Mouse (Mus musculus) MEL (cell line): ENCODE measurements around the gene Rhbdl1. TPM values are rescaled to one million over a fixed set of nuclear protein-coding genes. Genes with fewer than 3 reads are reported as not detected.

Experiments used
- DNase-seq: peaks from one replicate; pipeline ENCODE4 v3.0.0; 2011; ENCODE audit warnings: low read depth, low spot score
- H3K27ac ChIP-seq: 2 replicates; pipeline ENCODE4 v1.5.1; 2012; ENCODE audit warnings: low read depth, mild to moderate bottlenecking, control low read depth, low read length, moderate library complexity; ENCODE audit not compliant: control insufficient read depth
- H3K27me3 ChIP-seq, 2 experiments: fragments of 150-350 bp in 1 of 2; sonication (generic) in 1 of 2; 2 replicates each; pipeline ENCODE4 v1.6.1; 2012; ENCODE audit warnings: low read length in 2 of 2, mild to moderate bottlenecking in 2 of 2, improper control_type of control experiment in 1 of 2, moderate library complexity in 1 of 2; ENCODE audit not compliant: insufficient read depth in 2 of 2, control insufficient read depth in 1 of 2
- H3K36me3 ChIP-seq, 2 experiments: 2 replicates each; pipeline ENCODE4 v1.6.1; 2012 to 2014; ENCODE audit warnings: low read length in 2 of 2, improper control_type of control experiment in 1 of 2, inconsistent platforms in 1 of 2, mild to moderate bottlenecking in 1 of 2; ENCODE audit not compliant: insufficient read depth in 2 of 2, control insufficient read depth in 1 of 2
- H3K4me1 ChIP-seq, 2 experiments: fragments of 150-350 bp in 1 of 2; sonication (generic) in 1 of 2; 2 replicates each; pipeline ENCODE4 v1.6.1; 2012; ENCODE audit warnings: low read length in 2 of 2, improper control_type of control experiment in 1 of 2, mild to moderate bottlenecking in 1 of 2; ENCODE audit not compliant: insufficient read depth in 2 of 2, control insufficient read depth in 1 of 2
- H3K4me3 ChIP-seq, 2 experiments: fragments of 150-350 bp in 1 of 2; sonication (generic) in 1 of 2; 2 replicates each; pipeline ENCODE4 v1.5.1; 2012; ENCODE audit warnings: low read depth in 2 of 2, low read length in 2 of 2, mild to moderate bottlenecking in 2 of 2, moderate library complexity in 2 of 2, control low read depth in 1 of 2, improper control_type of control experiment in 1 of 2; ENCODE audit not compliant: control insufficient read depth in 1 of 2, insufficient read depth in 1 of 2
- H3K79me2 ChIP-seq: 2 replicates; pipeline ENCODE4 v1.6.1; 2012; ENCODE audit warnings: mild to moderate bottlenecking, low read length, moderate library complexity; ENCODE audit not compliant: control insufficient read depth, poor library complexity, insufficient read depth
- H3K9ac ChIP-seq: 2 replicates; pipeline ENCODE4 v1.6.1; 2012; ENCODE audit warnings: low read depth, mild to moderate bottlenecking, control low read depth, low read length, moderate library complexity; ENCODE audit not compliant: control insufficient read depth, poor library complexity, severe bottlenecking
- H3K9me3 ChIP-seq: fragments of 150-350 bp; sonication (generic); replicated peaks from 2 replicates; pipeline ENCODE4 v1.6.1; 2012; ENCODE audit warnings: mild to moderate bottlenecking, low read length, improper control_type of control experiment, moderate library complexity; ENCODE audit not compliant: insufficient read depth
- CTCF ChIP-seq, 3 experiments: IDR thresholded peaks in 2 of 3; conservative IDR thresholded peaks in 1 of 3; 2 replicates each; pipeline ENCODE4 v1.5.1; 2011 to 2012; ENCODE audit warnings: low read length in 3 of 3, low read depth in 2 of 3, mild to moderate bottlenecking in 2 of 3, improper control_type of control experiment in 1 of 3, inconsistent platforms in 1 of 3, mixed read lengths in 1 of 3, moderate library complexity in 1 of 3; ENCODE audit not compliant: control insufficient read depth in 1 of 3, insufficient read depth in 1 of 3, poor library complexity in 1 of 3, severe bottlenecking in 1 of 3
- ELF1 ChIP-seq: IDR thresholded peaks from 2 replicates; pipeline ENCODE4 v1.6.1; 2014; ENCODE audit warnings: low read depth, mild to moderate bottlenecking, inconsistent platforms, low read length, improper control_type of control experiment, moderate library complexity
- GATA1 ChIP-seq: IDR thresholded peaks from 2 replicates; pipeline ENCODE4 v1.6.1; 2011; ENCODE audit warnings: low read depth, low read length, improper control_type of control experiment
- HCFC1 ChIP-seq: IDR thresholded peaks from 2 replicates; pipeline ENCODE4 v1.6.1; 2012; ENCODE audit warnings: low read depth, mild to moderate bottlenecking, inconsistent platforms, low read length, improper control_type of control experiment, moderate library complexity
- JUND ChIP-seq: IDR thresholded peaks from 2 replicates; pipeline ENCODE4 v1.6.1; 2011; ENCODE audit warnings: low read depth, mild to moderate bottlenecking, improper control_type of control experiment, low read length
- MAX ChIP-seq: IDR thresholded peaks from 2 replicates; pipeline ENCODE4 v1.6.1; 2011; ENCODE audit warnings: low read length, improper control_type of control experiment
- MAZ ChIP-seq: IDR thresholded peaks from 2 replicates; pipeline ENCODE4 v1.6.1; 2012; ENCODE audit warnings: low read depth, mild to moderate bottlenecking, inconsistent platforms, low read length, improper control_type of control experiment
- MYC ChIP-seq: IDR thresholded peaks from 2 replicates; pipeline ENCODE4 v1.6.1; 2011; ENCODE audit warnings: low read depth, mild to moderate bottlenecking, low read length, improper control_type of control experiment, moderate library complexity
- NELFE ChIP-seq: IDR thresholded peaks from 2 replicates; pipeline ENCODE4 v1.6.1; 2011; ENCODE audit warnings: low read depth, low read length, improper control_type of control experiment
- NRF1 ChIP-seq: IDR thresholded peaks from 2 replicates; pipeline ENCODE4 v1.6.1; 2014; ENCODE audit warnings: low read depth, mild to moderate bottlenecking, inconsistent platforms, low read length, improper control_type of control experiment, moderate library complexity; ENCODE audit not compliant: poor library complexity, insufficient read depth, severe bottlenecking
- POLR2AphosphoS2 ChIP-seq: IDR thresholded peaks from 2 replicates; pipeline ENCODE4 v1.6.1; 2011; ENCODE audit warnings: low read length, improper control_type of control experiment
- SIN3A ChIP-seq: IDR thresholded peaks from 2 replicates; pipeline ENCODE4 v1.6.1; 2012; ENCODE audit warnings: low read length, improper control_type of control experiment, inconsistent platforms
- SMC3 ChIP-seq: IDR thresholded peaks from 2 replicates; pipeline ENCODE4 v1.6.1; 2011; ENCODE audit warnings: low read depth, low read length, improper control_type of control experiment
- TCF12 ChIP-seq: IDR thresholded peaks from 2 replicates; pipeline ENCODE4 v1.6.1; 2014; ENCODE audit warnings: low read depth, mild to moderate bottlenecking, inconsistent platforms, low read length, improper control_type of control experiment, moderate library complexity
- UBTF ChIP-seq: IDR thresholded peaks from 2 replicates; pipeline ENCODE4 v1.6.1; 2012; ENCODE audit warnings: low read depth, mild to moderate bottlenecking, inconsistent platforms, low read length, improper control_type of control experiment, moderate library complexity, borderline replicate concordance; ENCODE audit not compliant: insufficient read depth
- USF2 ChIP-seq, 2 experiments: IDR thresholded peaks; 2 replicates each; pipeline ENCODE4 v1.6.1; 2011 to 2012; ENCODE audit warnings: improper control_type of control experiment in 2 of 2, low read length in 2 of 2, borderline replicate concordance in 1 of 2, inconsistent platforms in 1 of 2, low read depth in 1 of 2, mild to moderate bottlenecking in 1 of 2; ENCODE audit not compliant: insufficient read depth in 1 of 2
- ZC3H11A ChIP-seq: IDR thresholded peaks from 2 replicates; pipeline ENCODE4 v1.6.1; 2012; ENCODE audit warnings: low read depth, mild to moderate bottlenecking, inconsistent platforms, low read length, improper control_type of control experiment
- polyA plus RNA-seq, 2 experiments: library from polyadenylated mRNA; stranded (reverse) in 1 of 2; unstranded in 1 of 2; fragments of >175 nt in 1 of 2; fragments of >200 nt in 1 of 2; gene quantifications; 2 replicates each; pipeline versions ENCODE4 v1.2.1 to v1.2.4; 2012; ENCODE audit warnings: low replicate concordance in 2 of 2, low read depth in 1 of 2; ENCODE audit not compliant: insufficient read length in 2 of 2, insufficient read depth in 1 of 2, missing spikeins in 1 of 2
- total RNA-seq: library from RNA; depleted of rRNA; stranded (reverse); fragments of 300-350 nt; gene quantifications from 2 replicates; pipeline ENCODE4 v1.2.3, GENCODE M21; 2012

Gene Rhbdl1
- total and polyA plus RNA-seq, 3 experiments, result 1.4 to 4.0 TPM; not detected in 1

- H3K9me3 ChIP-seq, result no peaks in the 10 kb centered on the region
- H3K4me1 ChIP-seq, result peaks cover 0 to 17% of the 10 kb centered on the region in 2 experiments; a peak in 2 of 4 replicates
- H3K36me3 ChIP-seq, result peaks cover 0 to 13% of the 10 kb centered on the region in 2 experiments; a peak in 2 of 4 replicates
- H3K4me3 ChIP-seq, result no peak overlapping the region
- DNase-seq, result no peak
- H3K79me2 ChIP-seq, result peaks cover 27% of the 10 kb centered on the region
- H3K27me3 ChIP-seq, result no peaks in the 10 kb centered on the region
- H3K27ac ChIP-seq, result no peak overlapping the region
- TF ChIP-seq JUND, result no peak
- TF ChIP-seq MAZ, result no peak
- no peak for TF ChIP-seq HCFC1
- no peak for TF ChIP-seq SIN3A
- no peak for TF ChIP-seq ELF1
- no peak for TF ChIP-seq POLR2AphosphoS2
- no peak for TF ChIP-seq NRF1
- TF ChIP-seq MAX, result no peak
- no peak for TF ChIP-seq USF2 (IDR thresholded peaks at IDR 0.05; ENCODE audit: borderline replicate concordance in 1 of 2, insufficient read depth in 1 of 2, low read depth in 1 of 2, low read length in 2 of 2)
- TF ChIP-seq TCF12, result no peak
- TF ChIP-seq ZC3H11A, result no peak
- no peak for TF ChIP-seq CTCF (IDR thresholded peaks at IDR 0.05 in 2 of 3, conservative IDR thresholded peaks at IDR 0.05 in 1 of 3; ENCODE audit: control insufficient read depth in 1 of 3, insufficient read depth in 1 of 3, low read depth in 2 of 3, low read length in 3 of 3, poor library complexity in 1 of 3, severe bottlenecking in 1 of 3)
- no peak for TF ChIP-seq SMC3
- no peak overlapping the region for H3K9ac ChIP-seq
Measured at GRCm38 (mm10) chr17:25865288-25865687, 28.2 kb upstream of the Rhbdl1 start.

- Histone ChIP-seq H3K27me3 (no peaks in the 10 kb centered on the region), H3K9ac (no peak overlapping the region), H3K4me3 (no peak overlapping the region), H3K79me2 (peaks cover 27% of the 10 kb centered on the region), H3K36me3 (peaks cover 0 to 13% of the 10 kb centered on the region in 2 experiments; a peak in 2 of 4 replicates), H3K9me3 (no peaks in the 10 kb centered on the region), H3K4me1 (peaks cover 0 to 20% of the 10 kb centered on the region in 2 experiments; a peak in 2 of 4 replicates), H3K27ac (no peak overlapping the region)
- no peak for DNase-seq
- TF ChIP-seq USF2 (IDR thresholded peaks at IDR 0.05; ENCODE audit: borderline replicate concordance in 1 of 2, insufficient read depth in 1 of 2, low read depth in 1 of 2, low read length in 2 of 2) (no peak), NELFE (no peak), MYC (no peak), UBTF (no peak), GATA1 (no peak)
Measured at GRCm38 (mm10) chr17:25864311-25864710, 27.2 kb upstream of the Rhbdl1 start.
